Mouse (Mus musculus): ENCODE data around the gene Ifitm5.

GRCm38 (mm10) chr7:140939669-140940171 lies 10.4 kb downstream of the Ifitm5 start:
- no peak for TF ChIP-seq CTCF (IDR thresholded peaks at IDR 0.05; ENCODE audit: low read depth)
- no peak for TF ChIP-seq EP300 (IDR thresholded peaks at IDR 0.05; ENCODE audit: low read depth)
